ENCODE assay signal across 7 mouse cellular contexts in genomic region chr16:29734324-29734723, GRCm38 (mm10).
DNase-seq lines count a peak whose midpoint lies in the region; ATAC-seq lines count a peak whose summit lies in the region.

No protein-coding gene starts in this region.

- H3K27ac ChIP-seq in heart, embryonic 11.5 days (ENCODE audit: low read depth, low read length) = peak overlapping the region; percentile 84
- H3K27ac ChIP-seq in kidney, embryonic 14.5 days (ENCODE audit: low read depth, low read length) = peak overlapping the region; percentile 53; the same call in 1 of the 2 replicates

- H3K9me3 ChIP-seq in heart, embryonic 11.5 days (replicated peaks; ENCODE audit: control insufficient read depth, low read length) = no peaks in the 10 kb centered on the region
- H3K9me3 ChIP-seq in kidney, embryonic 14.5 days (ENCODE audit: control insufficient read depth, low read length) = no peaks in the 10 kb centered on the region

- 14% methylated on average over 1 of the region's 1 CpGs for WGBS in heart, embryonic 11.5 days (ENCODE audit: insufficient replicate concordance)
- WGBS in kidney, embryonic 14.5 days = 4% methylated on average over 1 of the region's 1 CpGs

- no peak overlapping the region for H3K9ac ChIP-seq in heart, embryonic 11.5 days (ENCODE audit: low read depth, low read length)
- H3K9ac ChIP-seq in kidney, embryonic 14.5 days (ENCODE audit: low read depth, low read length) = no peak overlapping the region

- 0 out of 2 replicates have a peak overlapping the region, but pooled peaks have one; percentile 8 for H3K4me3 ChIP-seq in heart, embryonic 11.5 days (ENCODE audit: low read depth, low read length)
- no peak overlapping the region for H3K4me3 ChIP-seq in kidney, embryonic 14.5 days (ENCODE audit: low read length)

- ATAC-seq in heart, embryonic 11.5 days (replicated peaks; ENCODE audit: insufficient number of reproducible peaks, low FRiP score, low TSS enrichment) = peak; percentile 62; the same call in 1 of the 2 replicates
- peak; percentile 47; the same call in 1 of the 2 replicates for ATAC-seq in kidney, embryonic 14.5 days (ENCODE audit: low FRiP score, low TSS enrichment)

- peak overlapping the region; percentile 51 for H3K4me2 ChIP-seq in heart, embryonic 11.5 days
- no peak overlapping the region; the same call in 1 of the 2 replicates for H3K4me2 ChIP-seq in kidney, embryonic 14.5 days (replicated peaks; ENCODE audit: low read depth, low read length)

- H3K27me3 ChIP-seq in heart, embryonic 11.5 days (ENCODE audit: control insufficient read depth, insufficient read depth, low read length) = peaks cover 15% of the 10 kb centered on the region
- peaks cover 17% of the 10 kb centered on the region for H3K27me3 ChIP-seq in kidney, embryonic 14.5 days (ENCODE audit: control insufficient read depth, insufficient read depth, low read length)

- H3K4me1 ChIP-seq in heart, embryonic 11.5 days (ENCODE audit: control insufficient read depth, insufficient read depth, low read length) = peaks cover 25% of the 10 kb centered on the region
- peaks cover 18% of the 10 kb centered on the region for H3K4me1 ChIP-seq in kidney, embryonic 14.5 days (ENCODE audit: control insufficient read depth, insufficient read depth, low read length)

- DNase-seq in B cell, adult 2 months = peak; percentile 32 to 41
- DNase-seq in MN1 (ENCODE audit: low spot score) = peak; percentile 88
- DNase-seq in embryo, embryonic 9.5 days (ENCODE audit: extremely low spot score) = peak; percentile 85
- DNase-seq in lung, adult 18-20 months = peak; percentile 37 to 76
- DNase-seq in retina, embryonic 14.5 days (ENCODE audit: low spot score) = peak; percentile 87

- no peaks in the 10 kb centered on the region for H3K36me3 ChIP-seq in heart, embryonic 11.5 days (ENCODE audit: control insufficient read depth, insufficient read depth, low read length)
- H3K36me3 ChIP-seq in kidney, embryonic 14.5 days (ENCODE audit: control insufficient read depth, insufficient read depth, low read length) = no peaks in the 10 kb centered on the region

Comparison
In these comparisons a context has a peak if more than half of its experiments do, and no peak if none do; other contexts are left out.
1. DNase-seq: peak in every context shown above with its lines; median percentile 88 in MN1; 87 in retina, embryonic 14.5 days; 85 in embryo, embryonic 9.5 days; 56 in lung, adult 18-20 months; 36 in B cell, adult 2 months.